Mouse (Mus musculus): Measurements from ENCODE around the gene C1qtnf3. TPM values are rescaled to one million over a fixed set of nuclear protein-coding genes. Genes with fewer than 3 reads are reported as not detected.

Gene C1qtnf3
- not detected for total RNA-seq (2023)

DNA sequence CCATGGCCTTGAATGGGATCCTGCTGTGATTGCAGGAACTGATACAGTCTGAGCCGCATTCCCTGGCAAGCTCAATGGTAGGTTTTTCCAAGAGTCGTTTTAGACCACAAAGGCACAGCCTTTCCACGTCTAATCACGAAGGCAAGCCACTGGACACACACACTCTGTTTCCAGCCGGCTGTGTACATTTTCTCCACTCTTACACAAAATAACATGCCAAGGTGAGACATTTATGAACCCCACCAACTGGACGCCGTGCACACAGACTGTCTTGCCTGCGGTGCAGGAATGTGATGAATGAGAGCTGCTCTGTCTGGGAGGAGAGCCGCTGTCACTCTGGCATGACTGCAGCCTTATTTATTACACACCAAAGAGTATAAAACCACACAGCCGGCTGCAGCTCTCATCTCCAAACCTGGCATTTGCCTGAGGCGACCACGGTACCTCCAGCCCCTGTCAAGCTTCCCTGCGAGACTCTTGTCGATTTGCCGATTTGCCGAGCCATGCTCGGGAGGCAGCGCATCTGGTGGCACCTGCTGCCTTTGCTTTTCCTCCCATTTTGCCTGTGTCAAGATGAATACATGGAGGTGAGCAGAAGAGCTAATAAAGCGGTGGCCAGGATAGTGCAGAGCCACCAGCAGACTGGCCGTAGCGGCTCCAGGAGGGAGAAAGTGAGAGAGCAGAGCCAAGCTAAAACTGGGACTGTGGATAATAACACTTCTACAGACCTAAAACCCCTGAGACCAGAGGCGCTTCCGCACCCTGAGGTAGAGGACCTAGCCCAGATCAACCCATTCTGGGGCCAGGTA is at the start of gene C1qtnf3:
TSS of gene C1qtnf3 (plus strand) at position 382 of the 809 bp plus-strand sequence.

DNA sequence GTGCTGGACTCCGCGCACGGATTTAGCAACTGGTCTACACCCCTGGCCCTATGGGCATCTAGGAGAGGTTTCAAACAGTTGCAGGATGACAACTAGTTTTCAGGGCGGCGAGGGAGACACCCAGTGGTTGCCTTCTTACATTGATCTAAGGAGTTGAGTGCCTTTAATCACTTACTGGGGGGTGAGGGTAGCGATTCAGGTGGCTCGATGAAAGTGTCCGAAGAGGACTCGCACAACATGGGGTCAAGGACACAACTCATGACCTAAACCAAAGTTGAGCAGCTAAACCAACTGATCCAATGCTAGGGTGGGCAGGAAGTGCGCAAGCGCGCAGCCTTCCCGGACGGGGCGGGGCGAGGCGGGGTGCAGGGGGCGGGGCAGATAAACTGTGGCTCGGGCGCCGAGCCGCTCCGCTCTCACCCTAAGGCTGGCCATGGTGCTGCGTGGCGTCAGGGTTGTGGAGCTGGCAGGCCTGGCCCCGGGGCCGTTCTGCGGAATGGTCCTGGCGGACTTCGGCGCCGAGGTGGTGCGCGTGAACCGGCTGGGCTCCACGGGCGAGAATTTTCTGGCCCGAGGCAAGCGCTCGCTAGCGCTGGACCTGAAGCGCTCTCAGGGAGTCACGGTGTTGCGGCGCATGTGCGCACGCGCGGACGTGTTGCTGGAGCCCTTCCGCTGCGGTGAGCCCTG is 29.4 kb downstream of the C1qtnf3 start, which contains the start of gene Amacr:
TSS of gene Amacr (plus strand) at position 380 of the 687 bp plus-strand sequence.

GRCm38 (mm10) chr15:11000421-11000820 is 48.3 kb downstream of the C1qtnf3 start, which contains the start of gene Slc45a2:
Gene Slc45a2, plus strand, starts transcription at chr15:11000721.

Other genes starting within 250 kb of the C1qtnf3 start
- not detected for gene Rai14, start 237.7 kb upstream of the C1qtnf3 start, total RNA-seq (2023)
- 3.0 TPM for gene Amacr, start 29.4 kb downstream of the C1qtnf3 start, total RNA-seq (2023)
- not detected for gene Slc45a2, start 48.4 kb downstream of the C1qtnf3 start, total RNA-seq (2023)
- not detected for gene Rxfp3, start 85.7 kb downstream of the C1qtnf3 start, total RNA-seq (2023)
- not detected for gene Adamts12, start 112.5 kb downstream of the C1qtnf3 start, total RNA-seq (2023)

Measured in CD8-positive naive resting alpha-beta T cell, adult 57 days (primary cell).